Mouse (Mus musculus) embryonic facial prominence, embryonic 12.5 days (tissue): ENCODE results near the gene Trappc1. TPM values are rescaled to one million over a fixed set of nuclear protein-coding genes. Genes with fewer than 3 reads are reported as not detected.

ENCODE experiments used
- ATAC-seq: fragments of 200-750 bp; cut with Nextera tagmentation; 2 replicates; pipeline ENCODE4 v1.8.0; 2017; ENCODE audit not compliant: insufficient number of reproducible peaks, insufficient read depth, low FRiP score, low TSS enrichment
- H3K27ac ChIP-seq: fragments of 300-500 bp; sonication (generic); 2 replicates; pipeline ENCODE4 v1.5.1; 2016; ENCODE audit warnings: mild to moderate bottlenecking
- H3K27me3 ChIP-seq: fragments of 300-500 bp; sonication (generic); 2 replicates; pipeline ENCODE4 v1.6.1; 2016; ENCODE audit warnings: mild to moderate bottlenecking, moderate library complexity
- H3K36me3 ChIP-seq: fragments of 300-500 bp; sonication (generic); 2 replicates; pipeline ENCODE4 v1.6.1; 2016; ENCODE audit warnings: mild to moderate bottlenecking
- H3K4me1 ChIP-seq: fragments of 300-500 bp; sonication (generic); 2 replicates; pipeline ENCODE4 v1.6.1; 2016
- H3K4me2 ChIP-seq: fragments of 300-500 bp; sonication (generic); replicated peaks from 2 replicates; pipeline ENCODE4 v1.6.1; 2016; ENCODE audit warnings: mild to moderate bottlenecking, moderate library complexity
- H3K4me3 ChIP-seq: fragments of 300-500 bp; sonication (generic); 2 replicates; pipeline ENCODE4 v1.5.1; 2016; ENCODE audit warnings: mild to moderate bottlenecking
- H3K9ac ChIP-seq: fragments of 300-500 bp; sonication (generic); 2 replicates; pipeline ENCODE4 v1.6.1; 2016; ENCODE audit warnings: mild to moderate bottlenecking, moderate library complexity
- H3K9me3 ChIP-seq: fragments of 300-500 bp; sonication (generic); 2 replicates; pipeline ENCODE4 v1.6.1; 2016; ENCODE audit warnings: mild to moderate bottlenecking, moderate library complexity
- WGBS: fragments of 180-500 bp; shearing (Covaris S2); methylation state at CpG from one replicate; pipeline ENCODE4 v1.1.7; 2016; 5-methylcytosine and 5-hydroxymethylcytosine counted together
- polyA plus RNA-seq: library from polyadenylated mRNA; unstranded; fragments of >200 nt; fragmentation: Nextera tagmentation; extraction: Ambion mirVana; gene quantifications from 2 replicates; pipeline ENCODE4 v1.2.1, GENCODE M21; 2016

The Trappc1 gene
- polyA plus RNA-seq, 1 experiment from 2014 or later: 164 TPM

- Histone ChIP-seq H3K4me1 (peaks cover 37% of the 10 kb centered on the region), H3K9me3 (no peaks in the 10 kb centered on the region), H3K27me3 (no peaks in the 10 kb centered on the region), H3K36me3 (peaks cover 43% of the 10 kb centered on the region), H3K4me2 (peak overlapping the region; percentile 80), H3K9ac (peak overlapping the region; percentile 73; the same call in 1 of the 2 replicates), H3K27ac (peak overlapping the region; percentile 99), H3K4me3 (peak overlapping the region; percentile 93)
- 4% methylated on average over 6 of the region's 6 CpGs for WGBS
- ATAC-seq: 0 out of 2 replicates have a peak, but pooled peaks have one; percentile 22
Measured at GRCm38 (mm10) chr11:69364910-69365309, 41.1 kb downstream of the Trappc1 start.

- peak overlapping the region; percentile 73 for H3K9ac ChIP-seq
- peak overlapping the region; percentile 80 for H3K4me2 ChIP-seq
- peak overlapping the region; percentile 99 for H3K27ac ChIP-seq
- H3K9me3 ChIP-seq: no peaks in the 10 kb centered on the region
- peaks cover 35% of the 10 kb centered on the region for H3K36me3 ChIP-seq
- peak overlapping the region; percentile 93 for H3K4me3 ChIP-seq
- peaks cover 39% of the 10 kb centered on the region for H3K4me1 ChIP-seq
- WGBS: 15% methylated on average over 6 of the region's 6 CpGs
- H3K27me3 ChIP-seq: no peaks in the 10 kb centered on the region
- ATAC-seq: no peak
Measured at GRCm38 (mm10) chr11:69365722-69366121, 41.9 kb downstream of the Trappc1 start.

- peaks cover 29% of the 10 kb centered on the region for H3K36me3 ChIP-seq
- peak overlapping the region; percentile 100 for H3K9ac ChIP-seq
- WGBS: under 1% methylated on average over 26 of the region's 26 CpGs
- no peaks in the 10 kb centered on the region for H3K9me3 ChIP-seq
- peaks cover 45% of the 10 kb centered on the region for H3K4me1 ChIP-seq
- H3K27me3 ChIP-seq: no peaks in the 10 kb centered on the region
- peak overlapping the region; percentile 80 for H3K4me2 ChIP-seq
- peak overlapping the region; percentile 93 for H3K4me3 ChIP-seq
- ATAC-seq: peak; percentile 82
- H3K27ac ChIP-seq: peak overlapping the region; percentile 100
Measured at GRCm38 (mm10) chr11:69366157-69366854, 42.5 kb downstream of the Trappc1 start.

- ATAC-seq: no peak; the same call in 1 of the 2 replicates
- peaks cover 52% of the 10 kb centered on the region for H3K4me1 ChIP-seq
- H3K9ac ChIP-seq: peak overlapping the region; percentile 100
- H3K4me3 ChIP-seq: peak overlapping the region; percentile 93
- under 1% methylated on average over 22 of the region's 22 CpGs for WGBS
- peaks cover 22% of the 10 kb centered on the region for H3K36me3 ChIP-seq
- no peaks in the 10 kb centered on the region for H3K9me3 ChIP-seq
- no peaks in the 10 kb centered on the region for H3K27me3 ChIP-seq
- peak overlapping the region; percentile 80 for H3K4me2 ChIP-seq
- H3K27ac ChIP-seq: peak overlapping the region; percentile 100
Measured at GRCm38 (mm10) chr11:69366855-69367615, 43.3 kb downstream of the Trappc1 start.

- peak overlapping the region; percentile 100 for H3K27ac ChIP-seq
- no peaks in the 10 kb centered on the region for H3K9me3 ChIP-seq
- peak overlapping the region; percentile 100 for H3K9ac ChIP-seq
- peaks cover 20% of the 10 kb centered on the region for H3K36me3 ChIP-seq
- peaks cover 55% of the 10 kb centered on the region for H3K4me1 ChIP-seq
- H3K4me3 ChIP-seq: peak overlapping the region; percentile 93
- ATAC-seq: no peak
- under 1% methylated on average over 22 of the region's 22 CpGs for WGBS
- H3K27me3 ChIP-seq: no peaks in the 10 kb centered on the region
- peak overlapping the region; percentile 80 for H3K4me2 ChIP-seq
Measured at GRCm38 (mm10) chr11:69367616-69368355, 44.0 kb downstream of the Trappc1 start.

GRCm38 (mm10) chr11:69368356-69369214, 44.8 kb downstream of the Trappc1 start:
- H3K9me3 ChIP-seq: no peaks in the 10 kb centered on the region
- peak overlapping the region; percentile 93 for H3K4me3 ChIP-seq
- peak overlapping the region; percentile 80 for H3K4me2 ChIP-seq
- H3K27ac ChIP-seq: peak overlapping the region; percentile 100
- H3K4me1 ChIP-seq: peaks cover 47% of the 10 kb centered on the region
- peak overlapping the region; percentile 100 for H3K9ac ChIP-seq
- H3K36me3 ChIP-seq: peaks cover 20% of the 10 kb centered on the region
- WGBS: under 1% methylated on average over 61 of the region's 106 CpGs
- no peaks in the 10 kb centered on the region for H3K27me3 ChIP-seq
- ATAC-seq: no peak

- peak within 1 kb of the TSS; percentile 100 for H3K9ac ChIP-seq
- WGBS: 4% methylated on average over 18 of the region's 34 CpGs
- H3K36me3 ChIP-seq: peaks cover 14% of the 10 kb centered on the region; the same call in 1 of the 2 replicates
- peaks cover 41% of the 10 kb centered on the region for H3K4me1 ChIP-seq
- no peaks in the 10 kb centered on the region for H3K9me3 ChIP-seq
- ATAC-seq: no peak
- H3K4me3 ChIP-seq: peak within 1 kb of the TSS; percentile 93
- no peaks in the 10 kb centered on the region for H3K27me3 ChIP-seq
- H3K27ac ChIP-seq: peak within 1 kb of the TSS; percentile 100
- H3K4me2 ChIP-seq: peak within 1 kb of the TSS; percentile 80
Measured at GRCm38 (mm10) chr11:69369215-69369989, 45.6 kb downstream of the Trappc1 start, which contains the start of gene Chd3. Gene Chd3 (minus strand): TSS chr11:69369406.

- Histone ChIP-seq H3K27me3 (no peaks in the 10 kb centered on the region), H3K27ac (peak overlapping the region; percentile 100), H3K4me2 (peak overlapping the region; percentile 80), H3K9me3 (no peaks in the 10 kb centered on the region), H3K4me3 (peak overlapping the region; percentile 93), H3K36me3 (peaks cover 14% of the 10 kb centered on the region; the same call in 1 of the 2 replicates), H3K4me1 (peaks cover 33% of the 10 kb centered on the region), H3K9ac (peak overlapping the region; percentile 100)
- 25% methylated on average over 2 of the region's 2 CpGs for WGBS
- ATAC-seq: no peak
Measured at GRCm38 (mm10) chr11:69369990-69370816, 46.4 kb downstream of the Trappc1 start.

GRCm38 (mm10) chr11:69370817-69371215, 47.0 kb downstream of the Trappc1 start:
- H3K4me2 ChIP-seq: peak overlapping the region; percentile 39
- no peak for ATAC-seq
- H3K27me3 ChIP-seq: no peaks in the 10 kb centered on the region
- H3K27ac ChIP-seq: peak overlapping the region; percentile 78
- H3K36me3 ChIP-seq: peaks cover 16% of the 10 kb centered on the region
- no peak overlapping the region for H3K9ac ChIP-seq
- no peak overlapping the region for H3K4me3 ChIP-seq
- no peaks in the 10 kb centered on the region for H3K9me3 ChIP-seq
- H3K4me1 ChIP-seq: peaks cover 27% of the 10 kb centered on the region
- WGBS: 18% methylated on average over 9 of the region's 9 CpGs
